Mouse (Mus musculus) heart, postnatal 0 days (tissue): ENCODE measurements around the gene Pla2g12a.

ENCODE experiments used
- CTCF ChIP-seq: IDR thresholded peaks from 2 replicates; pipeline ENCODE4 v1.5.1; 2016; ENCODE audit warnings: antibody characterized with exemption, control low read depth, low read depth
- EP300 ChIP-seq: IDR thresholded peaks from 2 replicates; pipeline ENCODE4 v1.6.1; 2016; ENCODE audit warnings: antibody characterized with exemption, low read depth

GRCm38 (mm10) chr3:129830626-129831025 is 47.8 kb upstream of the Pla2g12a start:
- TF ChIP-seq CTCF: no peak
- no peak for TF ChIP-seq EP300
